Mouse (Mus musculus): ENCODE measurements around the gene 4930523C07Rik. TPM values are rescaled to one million over a fixed set of nuclear protein-coding genes. Genes with fewer than 3 reads are reported as not detected.
A peak's percentile ranks its signal among the peaks of the same experiment; 100 is the strongest.

4930523C07Rik gene
- total RNA-seq (2022) = 1 to 10 TPM; 1.3 to 3.2 (median 2.1) TPM

GRCm38 (mm10) chr1:160044237-160045021 lies at the start of gene 4930523C07Rik:
Gene 4930523C07Rik (plus strand): TSS chr1:160044382.
- DNase-seq (ENCODE audit: low spot score in 2 of 2) = no peak

GRCm38 (mm10) chr1:159997329-159997728 lies 46.9 kb upstream of the 4930523C07Rik start:
- no peak for DNase-seq (ENCODE audit: low spot score in 2 of 2)

- no peak for DNase-seq (ENCODE audit: low spot score in 2 of 2)
Measured at GRCm38 (mm10) chr1:159998349-159998748, 45.8 kb upstream of the 4930523C07Rik start.

- DNase-seq (ENCODE audit: low spot score in 2 of 2) = peak in 1 of 2 experiments; percentile 7
Measured at GRCm38 (mm10) chr1:159999232-159999631, 45.0 kb upstream of the 4930523C07Rik start.

- DNase-seq (ENCODE audit: low spot score in 2 of 2) = peak in 1 of 2 experiments; percentile 8
Measured at GRCm38 (mm10) chr1:160005319-160005718, 38.9 kb upstream of the 4930523C07Rik start.

DNA sequence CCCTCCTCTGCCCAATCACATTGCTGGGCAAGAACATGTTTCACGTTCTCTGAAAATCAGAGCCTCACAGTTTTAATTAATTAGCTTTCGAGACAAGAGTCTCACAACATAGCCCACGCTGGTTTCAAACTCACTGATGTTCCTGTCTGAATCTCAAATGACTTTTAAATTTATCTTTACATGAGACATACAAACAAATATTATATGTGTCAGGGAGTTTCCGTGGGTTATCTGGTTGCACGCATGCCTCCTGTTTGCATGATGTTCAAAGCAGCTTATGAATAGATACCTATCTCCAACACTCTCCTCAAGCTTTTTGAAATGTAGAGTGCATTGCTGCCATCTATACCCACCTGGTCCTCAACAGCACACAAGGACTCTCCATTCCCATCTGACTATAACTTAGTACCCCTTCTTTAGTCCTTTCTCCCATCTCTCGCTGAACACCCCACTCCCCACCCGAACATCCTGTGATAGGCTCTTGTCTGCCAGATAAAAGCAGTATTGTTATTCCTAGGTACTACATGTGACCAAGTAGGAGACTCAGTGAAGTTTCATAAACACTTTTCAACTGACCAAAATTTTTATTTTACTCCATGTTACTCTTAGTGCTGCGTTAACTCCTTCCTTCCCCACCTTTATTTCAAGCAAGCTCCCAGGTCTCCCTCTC lies 37.1 kb upstream of the 4930523C07Rik start:
- no peak for DNase-seq (ENCODE audit: low spot score in 2 of 2)

- no peak for DNase-seq (ENCODE audit: low spot score in 2 of 2)
Measured at GRCm38 (mm10) chr1:160013042-160013441, 31.1 kb upstream of the 4930523C07Rik start.

DNA sequence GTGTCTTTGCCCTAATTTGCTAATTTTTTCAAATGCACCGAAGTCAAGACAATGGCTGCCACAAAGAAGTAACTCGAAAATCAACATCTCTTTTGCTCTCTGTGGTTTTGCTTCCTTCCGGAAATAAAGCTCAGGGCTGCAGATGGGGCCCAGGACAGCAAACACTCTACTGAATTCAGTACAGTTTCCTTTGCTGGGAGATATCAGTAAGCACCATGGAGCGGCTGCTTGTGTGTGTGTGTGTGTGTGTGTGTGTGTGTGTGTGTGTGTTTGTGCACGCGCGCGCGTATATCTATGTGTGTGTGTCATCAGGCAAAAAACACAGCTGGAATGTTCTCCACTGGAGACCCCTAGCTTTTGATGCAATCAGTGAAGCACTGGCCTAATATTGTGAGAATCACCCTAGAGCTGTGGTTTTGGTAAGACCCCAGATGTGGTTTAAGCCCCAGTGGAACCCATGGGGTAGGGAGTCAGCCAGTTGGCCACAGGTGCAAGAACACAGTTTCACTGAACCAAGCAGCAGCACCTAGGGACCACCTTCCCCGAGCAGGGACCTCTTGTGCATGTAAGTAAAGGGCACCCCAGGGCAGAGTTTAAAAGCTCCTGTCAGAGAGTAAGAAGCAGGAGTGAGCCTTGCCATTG lies 19.7 kb upstream of the 4930523C07Rik start:
- no peak for DNase-seq (ENCODE audit: low spot score in 2 of 2)

- DNase-seq (ENCODE audit: low spot score in 2 of 2) = no peak
Measured at GRCm38 (mm10) chr1:160025146-160025894, 18.9 kb upstream of the 4930523C07Rik start.

- no peak for DNase-seq (ENCODE audit: low spot score in 2 of 2)
Measured at GRCm38 (mm10) chr1:160025895-160026255, 18.3 kb upstream of the 4930523C07Rik start.

GRCm38 (mm10) chr1:160027939-160028338 lies 16.2 kb upstream of the 4930523C07Rik start:
- no peak for DNase-seq (ENCODE audit: low spot score in 2 of 2)

DNA sequence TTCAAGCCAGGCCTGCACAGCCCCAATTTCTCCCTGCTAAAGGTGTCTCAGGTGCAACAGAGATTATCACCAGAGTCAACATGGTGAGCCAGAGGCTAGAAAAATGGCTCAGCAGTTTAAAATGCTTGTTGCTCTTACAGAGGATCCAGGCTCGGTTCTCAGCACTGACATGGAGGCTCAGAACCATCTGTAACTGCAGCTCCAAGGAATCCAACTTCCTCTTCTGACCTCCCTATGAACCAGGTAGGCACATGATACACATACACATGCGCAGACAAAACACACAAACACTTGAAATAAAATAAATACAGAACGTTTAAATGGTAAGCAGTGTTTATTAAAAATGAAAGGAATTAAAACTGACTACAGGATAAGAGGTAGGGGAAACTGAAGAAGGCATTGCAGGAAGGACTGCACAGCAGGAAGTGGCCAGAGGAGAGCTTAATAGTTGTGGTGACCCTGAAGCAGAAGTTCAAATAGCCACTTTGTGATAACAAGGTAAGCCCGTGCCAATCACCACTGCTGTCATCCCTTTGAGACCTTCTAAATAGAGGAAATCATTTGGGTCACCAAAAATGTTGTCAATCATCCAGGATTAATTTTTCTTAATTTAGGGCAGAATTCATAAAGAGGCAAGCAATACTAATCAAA lies 10.1 kb upstream of the 4930523C07Rik start:
- DNase-seq (ENCODE audit: low spot score in 2 of 2) = no peak

GRCm38 (mm10) chr1:160035561-160035960 lies 8.6 kb upstream of the 4930523C07Rik start:
- DNase-seq (ENCODE audit: low spot score in 2 of 2) = no peak

- peak in 1 of 2 experiments; percentile 51 for DNase-seq (ENCODE audit: low spot score in 2 of 2)
Measured at GRCm38 (mm10) chr1:160036996-160037521, 7.1 kb upstream of the 4930523C07Rik start.

DNA sequence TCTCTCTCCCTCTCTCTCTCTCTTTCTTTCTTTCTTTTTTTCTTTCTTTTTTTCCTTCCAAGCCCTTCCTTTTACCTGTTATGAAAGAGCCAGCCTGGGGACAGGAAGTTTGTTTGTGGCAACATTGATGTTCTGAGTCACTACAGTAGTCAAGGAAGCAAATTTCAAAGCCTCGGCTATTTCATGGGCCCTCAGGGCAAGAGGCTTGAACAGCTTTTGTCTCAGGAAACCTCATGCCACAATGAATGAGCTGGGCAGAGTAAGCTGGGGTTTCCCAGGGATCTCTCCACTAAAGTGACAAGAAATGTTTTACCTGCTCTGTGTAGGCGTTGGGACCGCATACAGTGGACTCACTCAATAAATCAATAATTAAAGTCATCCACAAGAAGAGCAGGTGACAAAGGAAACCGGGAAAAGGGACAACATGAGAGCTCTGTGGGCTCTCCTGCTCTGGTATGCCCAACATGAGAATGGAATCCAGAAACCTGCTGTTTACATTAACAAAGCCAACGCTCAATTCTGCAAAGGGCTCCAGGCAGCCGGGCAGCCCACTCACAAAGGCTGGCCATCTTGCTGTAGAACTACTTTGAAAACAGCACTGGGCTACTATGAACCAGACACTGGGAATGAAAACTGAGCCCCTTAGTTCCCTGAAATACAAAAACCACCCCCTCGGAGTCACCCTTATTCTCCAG lies 4.1 kb upstream of the 4930523C07Rik start:
- no peak for DNase-seq (ENCODE audit: low spot score in 2 of 2)

GRCm38 (mm10) chr1:160041264-160041775 lies 2.9 kb upstream of the 4930523C07Rik start:
- DNase-seq (ENCODE audit: low spot score in 2 of 2) = no peak

DNA sequence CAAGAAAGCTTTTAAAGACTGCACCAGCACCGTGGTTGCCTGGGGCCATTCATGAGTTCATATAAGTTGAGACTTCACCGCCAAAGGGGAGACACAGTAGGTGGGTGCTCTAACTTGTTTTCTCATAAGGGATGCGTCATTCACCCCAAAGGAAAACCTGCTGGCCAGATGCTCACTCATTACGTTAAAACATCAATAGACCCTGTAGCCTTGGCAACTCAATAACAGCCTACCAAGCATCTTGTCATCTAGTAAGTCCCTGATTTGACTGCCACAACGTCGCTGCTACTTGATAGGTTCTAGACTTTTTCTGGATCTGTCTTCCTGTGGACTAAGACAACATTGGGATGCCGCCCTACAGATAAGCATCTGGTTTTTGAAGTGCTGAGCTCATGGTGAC lies 1.8 kb upstream of the 4930523C07Rik start:
- DNase-seq (ENCODE audit: low spot score in 2 of 2) = no peak

GRCm38 (mm10) chr1:160043271-160043975 lies 759 bp upstream of the 4930523C07Rik start:
- DNase-seq (ENCODE audit: low spot score in 2 of 2) = no peak

DNA sequence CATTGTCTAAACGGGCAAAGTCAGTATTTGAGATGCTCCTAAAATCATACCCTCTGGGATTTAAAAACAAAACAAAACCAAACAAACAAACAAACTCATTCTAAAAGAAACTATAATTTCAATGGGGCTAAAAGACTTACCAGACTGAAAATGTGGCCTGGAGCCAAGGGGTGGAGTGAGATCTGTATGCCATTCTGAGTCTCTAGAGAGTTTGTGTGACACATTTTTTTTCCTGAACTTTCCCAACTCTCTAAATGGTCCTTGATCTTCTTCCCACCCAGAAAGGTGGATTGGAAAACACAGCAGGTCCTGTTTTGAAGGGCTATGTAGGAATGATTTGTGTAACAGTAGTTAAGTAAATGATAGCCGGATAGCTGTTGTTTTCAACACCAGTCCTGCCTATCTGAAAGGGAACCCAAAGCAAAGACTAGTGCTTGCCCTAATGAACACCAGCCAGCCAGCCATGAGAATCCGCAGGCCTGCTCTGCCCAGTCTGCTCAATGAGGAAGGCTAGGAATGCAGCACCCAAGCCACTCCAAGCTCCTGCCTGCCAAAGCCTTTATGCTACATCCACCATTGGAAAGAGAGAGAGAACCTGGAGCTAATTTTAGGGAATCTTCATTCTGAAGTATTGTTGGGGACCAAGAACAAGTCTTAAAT lies 1.0 kb downstream of the 4930523C07Rik start:
- DNase-seq (ENCODE audit: low spot score in 2 of 2) = no peak
